Mouse (Mus musculus) lung, embryonic 16.5 days (tissue): Measurements from ENCODE around the gene Phf7. TPM values are rescaled to one million over a fixed set of nuclear protein-coding genes. Genes with fewer than 3 reads are reported as not detected.

Experiments
- ATAC-seq: fragments of 200-750 bp; cut with Nextera tagmentation; 2 replicates; pipeline ENCODE4 v1.8.0; 2017; ENCODE audit warnings: low read depth, mild to moderate bottlenecking, moderate library complexity
- H3K27ac ChIP-seq: fragments of 300-500 bp; sonication (generic); 2 replicates; pipeline ENCODE4 v1.5.1; 2014; ENCODE audit warnings: mild to moderate bottlenecking, control low read depth, low read length
- H3K27me3 ChIP-seq: fragments of 300-500 bp; sonication (generic); 2 replicates; pipeline ENCODE4 v1.6.1; 2014; ENCODE audit warnings: low read depth, low read length, mixed read lengths; ENCODE audit not compliant: control insufficient read depth, insufficient read depth
- H3K36me3 ChIP-seq: fragments of 300-500 bp; sonication (generic); 2 replicates; pipeline ENCODE4 v1.6.1; 2014; ENCODE audit warnings: low read length; ENCODE audit not compliant: control insufficient read depth, insufficient read depth
- H3K4me1 ChIP-seq: fragments of 300-500 bp; sonication (generic); replicated peaks from 2 replicates; pipeline ENCODE4 v1.6.1; 2014; ENCODE audit warnings: low read length, mixed read lengths; ENCODE audit not compliant: control insufficient read depth, insufficient read depth
- H3K4me2 ChIP-seq: fragments of 300-500 bp; sonication (generic); 2 replicates; pipeline ENCODE4 v1.6.1; 2014; ENCODE audit warnings: low read depth, low read length, control low read depth
- H3K4me3 ChIP-seq: fragments of 300-500 bp; sonication (generic); 2 replicates; pipeline ENCODE4 v1.5.1; 2014; ENCODE audit warnings: mild to moderate bottlenecking, low read length, control low read depth
- H3K9ac ChIP-seq: fragments of 300-500 bp; sonication (generic); 2 replicates; pipeline ENCODE4 v1.6.1; 2014; ENCODE audit warnings: low read length, control low read depth
- H3K9me3 ChIP-seq: fragments of 300-500 bp; sonication (generic); 2 replicates; pipeline ENCODE4 v1.6.1; 2016; ENCODE audit warnings: low read length; ENCODE audit not compliant: control insufficient read depth
- WGBS: fragments of 180-500 bp; shearing (Covaris S2); extraction: QIAGEN DNeasy Blood & Tissue Kit; methylation state at CpG from one replicate; pipeline ENCODE4 v1.1.7; 2014; 5-methylcytosine and 5-hydroxymethylcytosine counted together
- polyA plus RNA-seq: library from polyadenylated mRNA; unstranded; fragments of >200 nt; fragmentation: Nextera tagmentation; extraction: Ambion mirVana; gene quantifications from 2 replicates; pipeline ENCODE4 v1.2.1, GENCODE M21; 2015

The Phf7 gene
- polyA plus RNA-seq, 1 experiment from 2014 or later: 13.5 TPM

GRCm38 (mm10) chr14:31194891-31195513 lies 56.1 kb downstream of the Phf7 start:
- Histone ChIP-seq H3K36me3 (peaks cover 29% of the 10 kb centered on the region), H3K4me1 (peaks cover 23% of the 10 kb centered on the region), H3K4me2 (peak overlapping the region; percentile 22; the same call in 1 of the 2 replicates), H3K4me3 (no peak overlapping the region), H3K27me3 (no peaks in the 10 kb centered on the region), H3K9me3 (no peaks in the 10 kb centered on the region), H3K9ac (no peak overlapping the region), H3K27ac (peak overlapping the region; percentile 89)
- WGBS: 39% methylated on average over 14 of the region's 14 CpGs
- ATAC-seq: peak; percentile 83

DNA sequence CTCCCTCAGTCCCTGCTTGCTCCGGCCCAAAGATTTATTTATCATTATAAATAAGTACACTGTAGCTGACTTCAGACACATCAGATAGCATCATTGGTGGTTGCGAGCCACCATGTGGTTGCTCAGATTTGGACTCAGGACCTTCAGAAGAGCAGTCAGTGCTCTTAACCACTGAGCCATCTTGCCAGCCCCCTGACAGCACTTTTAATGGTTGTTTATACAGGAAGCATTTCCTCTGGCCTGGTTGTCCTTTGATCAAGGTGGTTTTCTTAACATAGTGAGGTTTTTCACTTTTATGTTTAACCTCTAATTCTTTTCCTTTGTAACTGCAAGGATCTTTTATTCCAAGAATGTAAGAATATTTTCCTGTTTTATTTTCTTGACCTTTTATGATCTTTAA lies 56.7 kb downstream of the Phf7 start:
- Histone ChIP-seq H3K4me2 (no peak overlapping the region), H3K27ac (peak overlapping the region; percentile 49; the same call in 1 of the 2 replicates), H3K9ac (no peak overlapping the region), H3K9me3 (no peaks in the 10 kb centered on the region), H3K4me1 (peaks cover 17% of the 10 kb centered on the region), H3K4me3 (no peak overlapping the region), H3K27me3 (no peaks in the 10 kb centered on the region), H3K36me3 (peaks cover 34% of the 10 kb centered on the region)
- peak; percentile 18; the same call in 1 of the 2 replicates for ATAC-seq
- 64% methylated on average over 2 of the region's 2 CpGs for WGBS

DNA sequence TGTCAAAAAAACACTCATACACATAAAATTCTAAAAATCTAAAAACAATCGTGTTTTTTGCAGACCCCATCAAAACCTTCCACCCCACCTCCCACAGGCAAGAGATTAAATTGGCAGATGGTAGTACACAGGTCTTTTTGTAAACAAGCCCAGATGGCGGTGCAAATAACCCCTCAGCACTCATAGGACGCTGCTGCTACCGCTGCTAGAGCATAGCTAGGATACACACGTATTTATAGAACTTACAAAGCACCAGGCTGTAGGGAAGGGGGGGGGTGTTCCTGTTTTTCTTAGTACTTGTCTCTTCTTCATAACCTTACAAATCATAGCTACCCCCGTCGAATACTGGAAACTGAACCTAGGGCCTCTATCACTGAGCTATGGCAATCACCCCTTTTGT lies 57.3 kb downstream of the Phf7 start:
- no peak overlapping the region for H3K9ac ChIP-seq
- no peak for ATAC-seq
- 60% methylated on average over 7 of the region's 7 CpGs for WGBS
- no peak overlapping the region for H3K4me2 ChIP-seq
- H3K27me3 ChIP-seq: no peaks in the 10 kb centered on the region
- no peaks in the 10 kb centered on the region for H3K9me3 ChIP-seq
- peaks cover 13% of the 10 kb centered on the region for H3K4me1 ChIP-seq
- peak overlapping the region; percentile 49; the same call in 1 of the 2 replicates for H3K27ac ChIP-seq
- peaks cover 32% of the 10 kb centered on the region for H3K36me3 ChIP-seq
- H3K4me3 ChIP-seq: no peak overlapping the region

DNA sequence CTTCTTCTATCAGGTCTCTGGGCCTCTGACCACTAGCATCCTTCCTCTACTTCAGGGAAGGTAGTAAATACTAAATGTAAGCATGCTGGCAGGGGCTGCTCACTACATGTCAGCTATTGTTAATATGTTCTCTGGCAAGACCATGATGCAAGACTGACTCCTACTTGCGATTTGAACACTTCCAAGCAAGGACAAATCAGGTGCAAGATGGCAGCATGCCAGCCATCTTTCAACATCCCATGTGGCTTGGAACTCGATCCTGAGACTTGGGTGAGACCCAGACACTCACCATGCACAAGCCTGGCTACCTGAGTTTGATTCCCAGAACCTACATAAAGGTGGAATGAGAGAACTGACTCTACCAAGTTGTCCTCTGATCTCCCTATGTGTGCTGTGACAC lies 59.2 kb downstream of the Phf7 start:
- H3K4me1 ChIP-seq: peaks cover 12% of the 10 kb centered on the region
- H3K9ac ChIP-seq: no peak overlapping the region
- H3K27ac ChIP-seq: no peak overlapping the region
- no peak overlapping the region for H3K4me3 ChIP-seq
- H3K4me2 ChIP-seq: no peak overlapping the region
- no peaks in the 10 kb centered on the region for H3K9me3 ChIP-seq
- 46% methylated on average over 2 of the region's 2 CpGs for WGBS
- no peak for ATAC-seq
- no peaks in the 10 kb centered on the region for H3K27me3 ChIP-seq
- H3K36me3 ChIP-seq: peaks cover 43% of the 10 kb centered on the region

DNA sequence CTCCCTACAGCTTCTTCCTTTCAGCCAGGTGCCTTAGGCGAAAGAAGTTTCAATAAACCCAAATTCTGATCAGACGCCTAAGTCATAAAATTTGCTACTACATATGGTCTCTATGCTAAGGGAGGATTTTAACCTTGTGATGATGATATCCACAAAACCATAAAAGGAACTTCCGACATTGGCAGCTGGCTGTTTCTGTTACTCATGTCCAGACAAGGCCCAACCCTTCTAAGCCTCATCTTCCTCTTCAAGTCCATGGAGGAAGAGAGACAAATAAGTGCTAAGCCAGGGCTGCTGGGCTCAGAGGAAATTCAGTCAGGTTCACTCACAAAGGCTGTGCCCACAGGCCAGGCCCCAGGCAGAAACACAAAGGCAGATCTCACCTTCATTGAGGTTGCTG lies 61.8 kb downstream of the Phf7 start:
- Histone ChIP-seq H3K36me3 (peaks cover 59% of the 10 kb centered on the region), H3K9me3 (no peaks in the 10 kb centered on the region), H3K4me1 (no peaks in the 10 kb centered on the region; the same call in 1 of the 2 replicates), H3K27me3 (no peaks in the 10 kb centered on the region), H3K27ac (0 out of 2 replicates have a peak overlapping the region, but pooled peaks have one; percentile 36), H3K4me3 (no peak overlapping the region), H3K4me2 (no peak overlapping the region), H3K9ac (no peak overlapping the region)
- no peak for ATAC-seq
- WGBS: 88% methylated on average over 3 of the region's 3 CpGs

- no peaks in the 10 kb centered on the region for H3K27me3 ChIP-seq
- H3K27ac ChIP-seq: peak overlapping the region; percentile 36; the same call in 1 of the 2 replicates
- no peaks in the 10 kb centered on the region for H3K9me3 ChIP-seq
- no peak overlapping the region for H3K9ac ChIP-seq
- ATAC-seq: peak; percentile 82
- no peaks in the 10 kb centered on the region; the same call in 1 of the 2 replicates for H3K4me1 ChIP-seq
- H3K36me3 ChIP-seq: peaks cover 63% of the 10 kb centered on the region
- H3K4me3 ChIP-seq: no peak overlapping the region
- WGBS: 57% methylated on average over 6 of the region's 6 CpGs
- no peak overlapping the region for H3K4me2 ChIP-seq
Observed at GRCm38 (mm10) chr14:31188771-31189181, 62.3 kb downstream of the Phf7 start.

Other genes starting within 250 kb of the Phf7 start
- gene Glt8d1, start 249.9 kb downstream of the Phf7 start, polyA plus RNA-seq: 67.9 and 70.2 TPM in 2 replicates
- gene Spcs1, start 249.6 kb downstream of the Phf7 start, polyA plus RNA-seq: 434 and 441 TPM in 2 replicates
- gene Pbrm1, start 232.2 kb downstream of the Phf7 start, polyA plus RNA-seq: 115 and 120 TPM in 2 replicates
- gene Gnl3, start 232.2 kb downstream of the Phf7 start, polyA plus RNA-seq: 65.8 and 76.2 TPM in 2 replicates
- gene Smim4, start 122.4 kb downstream of the Phf7 start, polyA plus RNA-seq: 79.4 and 82.2 TPM in 2 replicates
- 379 and 414 TPM in 2 replicates for gene Nt5dc2, start 120.3 kb downstream of the Phf7 start, polyA plus RNA-seq
- 48.9 and 52.1 TPM in 2 replicates for gene Stab1, start 82.7 kb downstream of the Phf7 start, polyA plus RNA-seq
- 93.6 and 113 TPM in 2 replicates for gene Tnnc1, start 43.0 kb downstream of the Phf7 start, polyA plus RNA-seq
- 377 and 397 TPM in 2 replicates for gene Nisch, start 34.4 kb downstream of the Phf7 start, polyA plus RNA-seq
- gene Sema3g, start 33.5 kb downstream of the Phf7 start, polyA plus RNA-seq: 2.3 and 2.7 TPM in 2 replicates
- 79.8 and 82.2 TPM in 2 replicates for gene Bap1, start 133 bp upstream of the Phf7 start, polyA plus RNA-seq
- 2.5 and 2.7 TPM in 2 replicates for gene Dnah1, start 72.6 kb upstream of the Phf7 start, polyA plus RNA-seq
- 32.8 and 34.9 TPM in 2 replicates for gene Capn7, start 85.3 kb upstream of the Phf7 start, polyA plus RNA-seq
- gene Sh3bp5, start 184.8 kb upstream of the Phf7 start, polyA plus RNA-seq: 26.1 and 27.3 TPM in 2 replicates
- 21.0 and 21.3 TPM in 2 replicates for gene Eaf1, start 243.1 kb upstream of the Phf7 start, polyA plus RNA-seq
- gene Mettl6, start 243.7 kb upstream of the Phf7 start, polyA plus RNA-seq: 50.3 and 54.3 TPM in 2 replicates